Mouse (Mus musculus) cortical plate, adult 2 months (tissue): Measurements from ENCODE around the gene Arhgap44.

Experiments
- CTCF ChIP-seq: fragments of 200-500 bp; IDR thresholded peaks from 2 replicates; pipeline ENCODE4 v1.5.1; 2011; ENCODE audit warnings: mild to moderate bottlenecking, control low read depth, low read length; ENCODE audit not compliant: insufficient read depth; ENCODE audit errors: extremely low read depth
- POLR2A ChIP-seq: fragments of 200-500 bp; IDR thresholded peaks from 2 replicates; pipeline ENCODE4 v1.6.1; 2011; ENCODE audit warnings: mild to moderate bottlenecking, low read length, control low read depth; ENCODE audit not compliant: insufficient read depth; ENCODE audit errors: extremely low read depth

GRCm38 (mm10) chr11:65089982-65090381, 72.8 kb downstream of the Arhgap44 start:
- TF ChIP-seq CTCF (no peak), POLR2A (no peak)
